Mouse (Mus musculus) CD8-positive naive resting alpha-beta T cell, adult 2 months (primary cell): ENCODE measurements around the gene E330009J07Rik.

Experiments
- DNase-seq, 2 experiments: peaks; one replicate each; pipeline ENCODE4 v3.0.0; 2022; ENCODE audit warnings: low read depth in 2 of 2, low spot score in 2 of 2

Gene E330009J07Rik

DNA sequence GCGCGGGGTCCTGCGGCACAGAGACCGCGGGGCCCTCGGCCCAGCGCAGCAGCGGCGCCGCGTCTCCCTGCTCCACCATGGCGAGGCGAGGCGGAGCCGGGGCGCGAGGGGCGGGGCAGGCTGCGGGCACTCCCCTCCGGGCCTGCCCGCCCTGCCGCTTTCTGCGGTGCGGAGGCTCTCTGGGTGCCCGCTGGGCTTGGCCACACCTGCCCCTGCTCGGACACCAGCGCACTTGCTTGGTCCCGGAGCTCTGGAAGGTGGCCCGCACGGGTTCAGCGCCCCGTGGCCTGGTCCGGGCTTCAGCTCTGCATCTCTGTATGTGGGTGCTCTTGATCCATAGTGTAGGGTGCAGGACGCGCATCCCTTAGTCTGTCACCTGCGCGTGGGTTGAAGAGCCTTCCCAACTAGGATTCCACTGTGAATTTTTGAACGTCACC is at the start of gene E330009J07Rik:
Gene E330009J07Rik, minus strand, starts transcription at position 89 of the 437 bp plus-strand sequence.
- DNase-seq, result peak; percentile 65 to 78

DNA sequence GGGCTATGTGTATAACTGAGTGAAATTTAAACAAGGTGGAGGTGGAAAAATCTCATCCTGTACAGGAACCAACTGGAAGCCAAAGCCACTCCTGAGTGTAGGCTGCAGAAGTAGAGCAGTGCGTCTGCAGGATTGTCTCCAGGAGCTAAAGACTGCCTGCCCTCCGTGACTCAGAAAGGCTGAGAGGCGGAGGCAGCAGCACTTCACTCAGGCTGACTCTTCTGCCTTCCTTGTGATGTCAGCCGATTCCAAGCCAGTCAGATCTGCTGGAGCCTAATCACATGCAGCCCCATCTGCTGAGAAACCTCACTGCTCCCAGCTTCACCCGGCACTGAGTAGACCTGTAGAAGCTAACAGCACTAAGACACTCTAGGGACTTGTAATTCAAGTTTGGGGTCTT is 46.4 kb upstream of the E330009J07Rik start:
- no peak for DNase-seq

DNA sequence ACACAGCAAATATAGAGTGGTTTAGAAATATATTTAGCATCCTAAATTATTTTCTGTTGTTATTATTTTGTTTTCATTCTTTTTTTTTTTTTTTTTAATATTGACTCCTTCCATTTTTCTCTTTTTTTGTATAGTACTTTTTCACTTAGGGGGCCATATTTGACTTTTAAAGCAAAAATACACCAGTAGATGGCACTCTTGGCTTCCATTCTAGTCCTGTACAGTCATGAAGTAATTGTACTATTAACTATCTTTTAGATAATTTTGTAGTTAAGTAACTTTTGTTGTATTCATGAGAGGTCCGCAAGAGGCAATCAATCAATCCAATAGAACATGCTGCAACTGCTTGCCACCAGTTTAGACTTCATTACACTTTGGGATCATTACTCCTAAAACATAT is 43.8 kb upstream of the E330009J07Rik start:
- DNase-seq, result peak in 1 of 2 experiments; percentile 10

DNA sequence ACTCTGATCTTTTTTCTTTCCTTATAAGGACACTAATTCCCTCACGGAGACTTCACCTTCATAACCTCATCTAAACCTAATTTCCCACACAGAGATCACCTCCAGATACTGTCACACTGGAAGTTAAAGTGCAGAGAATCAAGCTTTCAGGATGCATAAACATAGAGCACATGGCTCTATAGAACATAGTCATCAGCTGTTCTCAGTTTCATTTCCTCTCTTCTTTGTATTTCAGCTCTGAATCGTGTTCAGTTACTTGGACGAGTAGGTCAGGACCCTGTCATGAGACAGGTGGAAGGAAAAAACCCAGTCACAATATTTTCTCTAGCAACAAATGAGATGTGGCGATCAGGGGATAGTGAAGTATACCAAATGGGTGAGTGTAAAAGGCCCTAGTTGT is 40.2 kb upstream of the E330009J07Rik start:
- no peak for DNase-seq

DNA sequence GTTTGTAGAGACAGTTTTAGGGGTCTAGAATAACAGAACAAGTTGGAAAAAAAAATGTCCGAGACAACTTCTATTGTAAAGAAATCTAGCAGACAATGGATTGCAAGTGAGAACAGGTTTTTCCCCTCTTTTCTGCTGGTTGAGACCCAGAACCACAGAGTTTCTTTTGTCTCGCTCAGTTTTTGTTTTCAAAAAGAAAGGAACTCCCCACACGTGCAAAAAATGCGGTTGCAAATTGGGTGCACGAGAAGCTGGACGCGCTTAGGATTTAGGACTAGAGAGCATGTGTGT is 35.7 kb upstream of the E330009J07Rik start:
- no peak for DNase-seq

DNA sequence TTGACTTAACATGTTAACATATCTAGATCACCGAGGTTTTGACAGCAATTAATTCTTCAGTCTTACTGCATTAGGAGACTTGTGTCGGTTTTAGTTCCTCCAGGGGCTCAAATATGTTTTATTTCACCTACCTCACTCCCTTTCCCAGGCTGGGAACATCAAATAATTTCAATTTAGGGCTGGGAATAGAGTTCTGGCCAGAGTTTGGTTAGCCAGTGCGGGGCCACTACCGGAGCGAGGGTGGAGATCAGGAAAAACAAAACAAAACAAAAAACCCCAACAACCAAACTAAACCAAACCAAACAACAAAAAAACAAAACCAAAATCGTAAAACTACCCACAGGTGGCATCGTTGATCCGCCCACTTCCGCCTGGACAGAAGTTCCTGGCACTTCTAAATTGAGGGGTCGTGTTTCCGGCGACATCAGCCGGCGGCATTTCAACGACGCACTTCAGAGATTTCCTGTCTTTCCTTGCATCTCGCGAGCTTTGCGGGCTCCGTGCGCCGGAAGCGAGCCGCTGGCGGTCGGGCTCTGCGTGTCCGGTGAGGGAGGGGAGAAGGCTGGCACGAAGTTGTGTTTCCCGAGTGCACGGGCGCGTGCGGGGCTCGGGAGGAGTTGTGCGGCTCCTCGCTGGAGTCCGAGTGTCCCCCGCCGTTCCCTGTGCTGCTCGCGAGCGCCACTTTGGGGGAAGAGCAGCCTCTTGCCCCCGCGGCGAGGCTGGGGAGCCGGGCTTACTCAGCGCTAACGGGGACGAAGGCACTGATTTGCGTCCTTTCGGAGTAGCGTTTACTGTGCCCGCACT is 35.2 kb upstream of the E330009J07Rik start, which contains the start of gene Ssbp1:
Gene Ssbp1, plus strand, starts transcription at position 437 of the 804 bp plus-strand sequence.
- DNase-seq, result peak; percentile 90 to 93

DNA sequence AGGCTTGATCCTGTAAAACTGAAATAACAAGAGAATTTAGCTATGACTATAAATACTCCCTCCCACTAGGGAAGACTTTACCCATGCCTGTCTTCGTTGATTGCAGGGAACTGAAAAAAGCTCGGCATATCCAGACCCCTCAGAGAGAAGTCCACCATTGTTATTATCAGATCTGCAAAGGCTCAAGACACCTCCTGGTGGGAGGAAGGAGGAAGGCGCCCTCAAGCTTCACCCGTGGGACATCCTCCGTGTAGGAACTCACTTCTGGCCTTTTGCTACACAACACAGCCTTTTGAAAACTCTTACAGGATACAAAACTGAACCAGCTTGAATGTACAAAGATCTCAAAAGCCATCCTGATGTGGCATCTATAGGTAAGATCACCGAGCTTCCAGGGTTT is 29.8 kb upstream of the E330009J07Rik start:
- DNase-seq, result peak in 1 of 2 experiments; percentile 27

DNA sequence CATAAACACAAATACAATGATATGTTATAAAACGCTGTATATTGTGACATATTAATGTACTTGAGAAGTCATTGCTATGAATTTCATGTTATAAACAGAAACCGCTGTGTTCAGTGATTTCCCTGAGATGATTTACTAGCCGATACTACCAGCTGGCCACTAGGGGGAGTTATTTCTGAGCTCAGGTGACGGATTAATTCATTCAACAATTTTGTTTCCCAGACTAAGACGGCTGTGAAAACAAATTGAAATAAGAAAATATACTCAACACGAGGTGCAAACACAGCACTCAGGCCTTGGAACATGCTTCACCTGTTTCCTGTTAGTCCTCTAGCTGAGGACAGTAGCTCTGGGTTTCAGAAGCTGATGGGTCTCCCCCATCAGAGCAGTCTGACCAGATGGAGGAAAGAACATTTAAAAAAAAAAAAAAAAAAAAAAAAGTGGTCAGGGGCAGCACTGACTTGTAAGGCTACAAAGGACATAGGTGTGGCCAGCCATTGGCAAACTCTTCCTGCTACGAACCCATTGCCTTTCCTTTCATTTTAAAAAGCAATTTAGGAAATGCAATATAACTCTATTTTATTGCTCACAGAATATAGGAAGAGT is 18.6 kb upstream of the E330009J07Rik start:
- peak in 1 of 2 experiments; percentile 29 for DNase-seq

DNA sequence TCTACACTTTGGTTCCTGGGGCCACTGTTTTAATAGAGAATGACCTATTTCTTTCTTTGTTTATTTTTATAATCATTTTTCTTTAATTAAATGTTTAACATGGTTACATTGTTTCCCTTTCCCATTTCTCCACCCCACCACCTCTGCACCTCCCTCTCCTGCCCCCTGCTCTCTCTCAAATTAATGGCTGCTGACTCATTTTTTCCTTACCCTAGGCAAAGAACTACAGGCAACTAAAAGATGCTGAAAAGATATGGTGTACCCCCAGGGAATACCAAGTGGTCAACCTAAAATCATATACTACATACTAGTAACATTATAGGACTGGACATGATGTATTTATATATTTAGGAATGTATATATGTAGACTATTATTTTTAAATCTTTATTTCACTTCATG is 12.7 kb upstream of the E330009J07Rik start:
- no peak for DNase-seq

DNA sequence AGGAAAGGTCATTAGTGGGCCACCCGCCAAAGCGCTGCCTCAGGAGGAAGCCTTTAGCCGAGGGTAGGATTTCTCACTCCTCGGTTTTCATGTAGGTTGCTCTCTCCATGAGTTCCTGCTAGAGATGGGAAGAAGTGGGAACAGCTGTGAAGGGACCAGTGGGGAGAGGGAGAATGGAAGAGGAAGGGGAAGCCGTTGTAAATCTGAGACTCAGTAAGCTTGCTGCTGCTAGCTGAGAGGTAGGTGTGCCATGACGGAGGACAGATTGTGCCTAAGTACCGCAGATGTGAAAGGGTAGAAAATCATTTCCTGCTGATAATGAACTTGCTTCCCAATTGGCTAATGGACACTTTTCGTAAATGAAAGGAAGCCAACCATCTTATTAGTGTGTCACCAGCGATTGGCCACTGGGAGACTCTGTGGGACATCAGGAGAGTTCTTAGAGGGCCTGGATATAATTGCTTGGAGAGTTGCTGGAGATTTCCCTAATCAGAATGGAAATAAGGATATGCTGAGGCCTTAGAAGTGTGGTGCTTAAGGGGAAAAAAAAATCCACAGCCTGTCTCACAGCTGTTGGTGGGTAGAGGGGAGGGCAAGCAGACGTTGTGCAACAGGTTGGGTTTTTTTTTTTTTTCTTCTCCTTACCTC is 7.5 kb upstream of the E330009J07Rik start:
- DNase-seq, result no peak

DNA sequence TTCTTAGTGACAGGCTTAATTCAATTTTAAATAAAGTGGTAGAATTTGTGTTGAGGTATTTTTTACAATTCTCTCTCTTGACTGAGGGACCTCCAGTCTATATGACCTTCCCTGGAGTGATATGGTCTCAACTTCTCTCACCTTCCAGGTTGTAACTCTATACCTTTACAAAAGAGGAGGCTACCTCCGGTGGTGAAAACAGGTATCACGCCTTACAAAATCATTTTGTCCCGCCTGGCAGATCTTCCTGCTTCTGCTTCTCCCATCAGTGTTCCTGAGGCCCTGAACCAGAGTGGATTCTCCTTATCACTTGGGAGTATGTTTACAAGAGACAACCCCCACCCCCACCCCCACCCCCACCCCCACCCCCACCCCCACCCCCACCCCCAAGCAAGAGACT is 5.8 kb upstream of the E330009J07Rik start:
- peak in 1 of 2 experiments; percentile 25 for DNase-seq

DNA sequence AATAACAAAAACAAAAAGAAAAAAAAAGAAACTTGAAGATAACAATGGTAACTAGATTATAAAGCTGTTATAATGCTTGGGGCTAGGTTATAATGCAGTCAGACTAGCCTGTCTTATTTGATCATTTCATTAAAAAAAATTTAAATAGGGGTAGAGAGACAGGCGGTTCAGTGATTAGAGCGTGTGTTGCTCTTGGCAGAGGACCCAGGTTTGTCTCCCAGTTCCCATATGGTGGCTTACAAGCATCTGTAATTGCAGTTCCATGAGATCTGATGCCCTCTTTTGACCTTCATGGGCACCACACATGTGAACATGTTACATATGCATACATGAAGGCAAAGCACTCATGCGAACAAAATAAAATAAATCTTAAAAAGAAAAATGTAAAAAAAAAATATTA is 5.3 kb upstream of the E330009J07Rik start:
- no peak for DNase-seq

DNA sequence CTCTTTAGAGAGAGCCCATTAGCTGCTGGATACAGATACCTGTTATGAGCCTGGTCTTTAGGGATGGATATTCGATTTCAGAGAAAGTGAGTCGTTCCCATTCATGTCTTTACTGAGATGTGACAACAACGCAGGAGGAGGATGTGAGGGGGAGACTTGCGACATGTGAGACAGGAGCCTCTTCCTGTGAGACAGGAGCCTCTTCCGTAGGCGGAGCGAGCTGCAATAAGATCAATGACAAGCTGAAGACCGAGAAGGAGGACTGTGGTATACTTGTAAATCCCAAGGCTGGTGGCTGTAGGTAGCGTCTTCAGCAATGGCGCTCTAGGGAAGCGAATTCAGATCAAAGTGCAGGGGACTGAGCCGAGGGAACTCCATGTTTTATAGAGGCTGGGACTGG is 3.8 kb upstream of the E330009J07Rik start:
- peak; percentile 20 to 30 for DNase-seq

DNA sequence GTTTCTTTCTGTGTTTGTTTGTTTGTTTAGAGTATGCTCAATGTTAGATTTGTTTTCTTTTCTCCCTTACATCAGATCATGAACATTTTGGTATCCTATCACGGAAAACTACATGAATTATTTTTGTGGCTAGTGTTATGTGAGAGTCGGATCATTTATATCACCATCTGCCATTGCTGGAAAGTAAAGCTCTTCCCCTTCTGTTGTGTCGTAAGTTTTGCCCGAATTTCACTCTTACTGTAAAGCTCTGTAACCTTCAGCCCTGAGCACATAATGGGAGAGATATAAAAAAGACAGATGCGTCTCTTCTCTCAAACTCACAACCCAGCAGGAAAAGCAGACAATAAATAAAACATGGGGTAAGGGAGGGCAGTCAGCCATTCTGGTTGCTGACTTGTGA is 3.0 kb upstream of the E330009J07Rik start, which contains the start of gene Wee2:
Gene Wee2, plus strand, starts transcription at position 153 of the 400 bp plus-strand sequence.
- no peak for DNase-seq

DNA sequence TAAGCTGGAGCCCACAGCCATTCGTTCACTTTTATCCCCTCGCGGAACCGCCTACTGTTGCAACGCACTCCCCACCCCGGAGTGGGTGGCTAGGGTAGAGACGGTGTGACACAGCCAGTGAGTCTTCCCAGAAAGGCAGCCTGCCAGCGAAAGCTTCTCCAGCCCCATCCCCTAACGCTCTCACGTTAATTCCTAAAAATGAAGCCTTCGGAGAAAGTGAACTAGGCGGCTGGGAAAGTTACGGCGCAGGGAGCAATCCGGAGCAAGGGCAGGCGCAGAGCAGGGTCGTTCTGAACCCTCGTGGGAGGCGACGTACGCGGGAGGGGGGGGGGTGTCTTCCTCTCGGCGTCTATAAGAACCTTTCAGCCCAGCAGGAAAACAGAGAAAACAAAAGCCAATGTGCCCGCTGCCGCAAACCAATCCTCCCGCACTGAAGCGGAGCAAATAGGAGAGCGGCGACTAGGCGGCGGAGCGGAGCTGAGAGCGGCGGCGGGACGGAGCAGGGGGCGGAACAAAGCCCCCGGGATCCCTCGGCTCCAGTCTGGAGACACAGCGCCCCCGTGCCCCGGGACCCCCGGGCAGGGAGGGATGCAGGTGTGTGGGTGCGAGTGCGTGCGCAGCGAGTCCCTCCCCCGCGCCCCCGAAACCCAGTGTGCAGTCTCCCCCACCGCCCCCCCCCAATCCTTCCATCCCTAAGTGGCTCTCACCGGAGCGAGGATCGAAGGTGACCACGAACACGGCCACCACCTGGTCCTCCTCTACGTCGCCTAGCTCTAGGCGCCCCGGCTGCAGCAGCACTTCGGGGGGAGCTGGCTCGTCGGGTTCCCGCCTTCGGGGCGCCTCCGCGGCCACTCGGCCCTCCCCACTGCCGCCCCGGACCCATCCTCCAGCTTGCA is 536 bp downstream of the E330009J07Rik start:
- peak; percentile 21 to 32 for DNase-seq

DNA sequence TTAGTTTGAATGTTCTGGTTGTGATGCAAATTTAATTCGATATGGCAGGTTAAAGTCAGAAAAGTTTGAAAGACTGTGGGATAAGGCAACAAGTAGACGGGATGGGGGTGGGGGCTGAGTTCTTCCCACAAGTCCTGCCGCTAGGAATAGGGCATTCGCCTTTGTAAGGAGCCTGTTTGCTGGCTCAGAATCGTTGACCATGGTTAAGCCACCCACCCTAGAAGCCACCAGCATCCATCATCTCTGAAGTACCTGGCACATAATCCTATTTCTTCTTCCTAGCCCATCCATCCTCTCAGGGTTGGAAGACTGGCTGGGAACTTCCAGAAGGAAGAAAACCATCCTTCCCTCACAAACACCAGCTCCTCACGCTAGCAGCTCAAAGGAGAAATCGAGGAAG is 1.2 kb downstream of the E330009J07Rik start:
- DNase-seq, result no peak

DNA sequence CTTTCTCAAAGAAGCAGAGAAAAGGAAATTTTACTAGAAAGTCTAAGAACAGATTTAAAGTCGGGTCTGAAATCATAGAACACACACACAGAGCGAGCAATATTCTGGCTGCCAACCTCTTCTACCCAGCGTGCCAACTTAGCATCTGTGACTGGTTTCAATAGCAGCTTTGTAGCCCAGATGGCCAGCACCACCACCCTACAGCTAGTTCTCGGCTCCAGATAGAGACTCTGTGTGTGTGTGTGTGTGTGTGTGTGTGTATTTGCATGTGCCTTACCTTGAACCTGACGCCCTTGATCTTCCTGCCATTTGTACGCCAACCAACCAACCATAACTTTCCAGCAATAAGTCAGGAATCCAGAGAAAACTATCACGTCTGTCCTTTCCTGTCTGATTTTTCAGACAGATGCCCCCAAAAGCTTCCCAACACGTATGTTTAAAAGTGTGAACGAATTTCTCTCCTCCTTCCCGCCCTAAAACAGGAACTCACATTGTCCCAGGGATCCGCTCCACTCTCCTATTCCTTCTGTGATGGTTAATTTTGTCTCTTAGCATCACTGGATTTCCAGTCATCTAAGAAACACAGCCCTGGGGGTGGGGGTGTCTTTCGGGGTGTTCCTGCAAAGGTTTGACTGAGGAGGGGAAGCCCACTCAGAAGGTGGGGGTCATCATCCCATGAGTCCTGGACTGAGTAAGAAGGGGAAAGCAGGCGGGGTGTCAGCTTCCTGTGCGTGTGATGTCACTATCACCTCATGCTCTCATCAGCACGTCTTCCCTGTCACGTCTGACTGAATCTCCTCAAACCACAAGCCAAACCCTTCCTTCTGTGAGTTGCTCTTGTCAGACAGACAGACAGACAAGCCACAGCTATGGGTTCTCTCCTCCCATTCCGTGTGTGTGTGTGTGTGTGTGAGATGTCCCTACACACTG is 3.3 kb downstream of the E330009J07Rik start:
- DNase-seq, result no peak

DNA sequence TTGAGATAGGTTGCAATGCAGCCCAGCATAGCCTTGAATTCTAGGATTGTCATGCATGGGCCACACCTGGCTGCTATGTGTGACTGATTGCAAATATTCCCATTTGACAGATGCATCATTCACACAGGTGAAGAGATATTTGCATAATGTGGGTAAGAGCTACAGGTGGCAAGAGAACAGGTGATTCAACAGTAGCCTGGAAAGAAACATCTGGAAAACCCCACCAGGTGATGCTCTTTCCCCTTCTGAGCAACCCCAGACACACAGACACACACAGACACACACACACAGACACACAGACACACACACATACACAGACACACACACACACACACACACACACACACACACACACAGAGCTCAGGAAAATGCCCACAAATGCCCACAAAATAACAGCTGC is 4.1 kb downstream of the E330009J07Rik start:
- no peak for DNase-seq

DNA sequence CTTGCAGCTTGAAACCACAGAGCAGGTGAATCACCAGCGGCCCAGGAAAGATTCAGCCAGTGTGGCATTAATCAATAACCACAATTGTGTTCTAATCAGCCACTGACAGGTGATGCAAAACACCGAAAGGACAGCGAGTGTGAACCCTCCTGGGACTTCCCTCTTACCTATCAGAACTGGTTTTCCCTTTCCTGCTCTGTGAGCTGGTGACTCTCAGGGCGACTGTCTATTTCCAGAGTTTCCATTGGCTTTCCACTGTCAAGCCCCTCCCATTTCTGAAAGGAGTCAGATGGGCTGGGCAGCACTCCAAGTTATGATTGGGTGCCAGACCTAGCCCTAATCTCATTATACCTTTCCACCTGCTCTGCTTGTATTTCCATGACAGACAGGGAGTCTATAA is 4.6 kb downstream of the E330009J07Rik start:
- no peak for DNase-seq

DNA sequence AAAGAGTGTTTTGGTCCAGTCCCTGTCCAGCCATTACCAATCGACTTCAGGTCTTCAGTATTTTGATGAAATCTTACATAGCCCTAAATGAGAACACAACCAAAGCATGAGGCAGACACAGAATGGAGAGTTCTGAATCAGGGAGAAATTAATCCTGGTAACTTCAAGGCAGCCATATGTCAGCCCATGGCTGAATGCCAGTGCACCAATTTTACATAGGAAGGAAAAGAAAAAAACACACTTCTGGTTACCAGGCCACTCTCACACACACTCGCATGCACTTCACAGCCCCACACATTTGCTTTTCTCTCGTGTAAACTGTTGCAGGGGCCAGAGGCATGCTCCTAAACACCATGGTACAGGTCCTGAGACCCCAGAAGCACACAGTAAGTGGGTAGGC is 5.1 kb downstream of the E330009J07Rik start:
- no peak for DNase-seq
